Mouse (Mus musculus): ENCODE results near the gene Hes3. TPM values are rescaled to one million over a fixed set of nuclear protein-coding genes. Genes with fewer than 3 reads are reported as not detected.

The Hes3 gene
- polyA plus RNA-seq (2012; ENCODE audit: insufficient read depth, insufficient read length, missing spikeins): not detected in 2 replicates

- Histone ChIP-seq H3K27ac (ENCODE audit: insufficient read depth, low read depth, low read length) (no peak within 1 kb of the TSS), H3K4me3 (ENCODE audit: insufficient read depth, low read length) (no peak within 1 kb of the TSS), H3K4me1 (ENCODE audit: control insufficient read depth, insufficient read depth, low read length) (peaks cover 10% of the 10 kb centered on the region)
- no peak for TF ChIP-seq POLR2A (IDR thresholded peaks at IDR 0.05; ENCODE audit: borderline replicate concordance, low read depth, low read length)
- TF ChIP-seq CTCF (IDR thresholded peaks at IDR 0.05; ENCODE audit: low read depth, low read length): no peak
Observed at GRCm38 (mm10) chr4:152291562-152291961, at the start of gene Hes3. Gene Hes3, minus strand, starts transcription at chr4:152291662.

- Histone ChIP-seq H3K4me3 (ENCODE audit: insufficient read depth, low read length) (no peak overlapping the region), H3K4me1 (ENCODE audit: control insufficient read depth, insufficient read depth, low read length) (peaks cover 12% of the 10 kb centered on the region), H3K27ac (ENCODE audit: insufficient read depth, low read depth, low read length) (no peak overlapping the region)
- TF ChIP-seq POLR2A (IDR thresholded peaks at IDR 0.05; ENCODE audit: borderline replicate concordance, low read depth, low read length) (no peak), CTCF (IDR thresholded peaks at IDR 0.05; ENCODE audit: low read depth, low read length) (no peak)
Observed at GRCm38 (mm10) chr4:152340584-152341284, 49.3 kb upstream of the Hes3 start.

- TF ChIP-seq POLR2A (IDR thresholded peaks at IDR 0.05; ENCODE audit: borderline replicate concordance, low read depth, low read length) (no peak), CTCF (IDR thresholded peaks at IDR 0.05; ENCODE audit: low read depth, low read length) (no peak)
- no peak overlapping the region for H3K27ac ChIP-seq (ENCODE audit: insufficient read depth, low read depth, low read length)
- peak overlapping the region; percentile 29; the same call in 1 of the 2 replicates for H3K4me3 ChIP-seq (ENCODE audit: insufficient read depth, low read length)
- H3K4me1 ChIP-seq (ENCODE audit: control insufficient read depth, insufficient read depth, low read length): no peaks in the 10 kb centered on the region
Observed at GRCm38 (mm10) chr4:152339293-152339790, 47.9 kb upstream of the Hes3 start.

GRCm38 (mm10) chr4:152338419-152339292 is 47.2 kb upstream of the Hes3 start, which contains the start of gene Chd5:
Gene Chd5, plus strand, starts transcription at chr4:152338651.
- TF ChIP-seq POLR2A (IDR thresholded peaks at IDR 0.05; ENCODE audit: borderline replicate concordance, low read depth, low read length): no peak
- no peak for TF ChIP-seq CTCF (IDR thresholded peaks at IDR 0.05; ENCODE audit: low read depth, low read length)
- Histone ChIP-seq H3K27ac (ENCODE audit: insufficient read depth, low read depth, low read length) (no peak within 1 kb of the TSS), H3K4me3 (ENCODE audit: insufficient read depth, low read length) (peak within 1 kb of the TSS; percentile 29; the same call in 1 of the 2 replicates), H3K4me1 (ENCODE audit: control insufficient read depth, insufficient read depth, low read length) (no peaks in the 10 kb centered on the region)

- Histone ChIP-seq H3K4me1 (ENCODE audit: control insufficient read depth, insufficient read depth, low read length) (no peaks in the 10 kb centered on the region), H3K4me3 (ENCODE audit: insufficient read depth, low read length) (no peak overlapping the region), H3K27ac (ENCODE audit: insufficient read depth, low read depth, low read length) (no peak overlapping the region)
- no peak for TF ChIP-seq POLR2A (IDR thresholded peaks at IDR 0.05; ENCODE audit: borderline replicate concordance, low read depth, low read length)
- TF ChIP-seq CTCF (IDR thresholded peaks at IDR 0.05; ENCODE audit: low read depth, low read length): no peak
Observed at GRCm38 (mm10) chr4:152337772-152338171, 46.3 kb upstream of the Hes3 start.

GRCm38 (mm10) chr4:152333587-152333986 is 42.1 kb upstream of the Hes3 start:
- Histone ChIP-seq H3K27ac (ENCODE audit: insufficient read depth, low read depth, low read length) (no peak overlapping the region), H3K4me1 (ENCODE audit: control insufficient read depth, insufficient read depth, low read length) (no peaks in the 10 kb centered on the region), H3K4me3 (ENCODE audit: insufficient read depth, low read length) (no peak overlapping the region)
- TF ChIP-seq POLR2A (IDR thresholded peaks at IDR 0.05; ENCODE audit: borderline replicate concordance, low read depth, low read length) (no peak), CTCF (IDR thresholded peaks at IDR 0.05; ENCODE audit: low read depth, low read length) (no peak)

- TF ChIP-seq POLR2A (IDR thresholded peaks at IDR 0.05; ENCODE audit: borderline replicate concordance, low read depth, low read length) (no peak), CTCF (IDR thresholded peaks at IDR 0.05; ENCODE audit: low read depth, low read length) (peak; percentile 88)
- no peaks in the 10 kb centered on the region for H3K4me1 ChIP-seq (ENCODE audit: control insufficient read depth, insufficient read depth, low read length)
- H3K27ac ChIP-seq (ENCODE audit: insufficient read depth, low read depth, low read length): no peak overlapping the region
Observed at GRCm38 (mm10) chr4:152332952-152333351, 41.5 kb upstream of the Hes3 start.

GRCm38 (mm10) chr4:152328691-152329090 is 37.2 kb upstream of the Hes3 start:
- H3K4me1 ChIP-seq (ENCODE audit: control insufficient read depth, insufficient read depth, low read length): peaks cover 10% of the 10 kb centered on the region
- no peak overlapping the region for H3K4me3 ChIP-seq (ENCODE audit: insufficient read depth, low read length)
- no peak overlapping the region for H3K27ac ChIP-seq (ENCODE audit: insufficient read depth, low read depth, low read length)
- TF ChIP-seq POLR2A (IDR thresholded peaks at IDR 0.05; ENCODE audit: borderline replicate concordance, low read depth, low read length): no peak
- TF ChIP-seq CTCF (IDR thresholded peaks at IDR 0.05; ENCODE audit: low read depth, low read length): peak; percentile 51

More at GRCm38 (mm10) chr4:152332952-152333351, 41.5 kb upstream of the Hes3 start:
- H3K4me3 ChIP-seq (ENCODE audit: insufficient read depth, low read length): no peak overlapping the region

- H3K4me1 ChIP-seq (ENCODE audit: control insufficient read depth, insufficient read depth, low read length): peaks cover 10% of the 10 kb centered on the region
- H3K4me3 ChIP-seq (ENCODE audit: insufficient read depth, low read length): peak overlapping the region; percentile 88
- peak overlapping the region; percentile 45 for H3K27ac ChIP-seq (ENCODE audit: insufficient read depth, low read depth, low read length)
- TF ChIP-seq CTCF (IDR thresholded peaks at IDR 0.05; ENCODE audit: low read depth, low read length) (no peak), POLR2A (IDR thresholded peaks at IDR 0.05; ENCODE audit: borderline replicate concordance, low read depth, low read length) (no peak)
Observed at GRCm38 (mm10) chr4:152326543-152326942, 35.1 kb upstream of the Hes3 start.
